Mouse (Mus musculus): ENCODE measurements around the gene Kap.
"Not testable (repeated sequence)": the region's sequence is repeated elsewhere in the genome, so short reads cannot be mapped to it uniquely, and the experiment has no call there.

Gene Kap

GRCm38 (mm10) chr6:133853526-133853925, at the start of gene Kap:
Kap (minus strand) TSS chr6:133853762.
- DNase-seq: no peak

GRCm38 (mm10) chr6:133885871-133886415, 32.4 kb upstream of the Kap start:
- DNase-seq: no peak

- no peak for DNase-seq
Measured at GRCm38 (mm10) chr6:133883446-133883985, 30.0 kb upstream of the Kap start.

- no peak for DNase-seq
Measured at GRCm38 (mm10) chr6:133875906-133876462, 22.4 kb upstream of the Kap start.

GRCm38 (mm10) chr6:133872667-133873066, 19.1 kb upstream of the Kap start:
- DNase-seq: no peak

GRCm38 (mm10) chr6:133871131-133871530, 17.6 kb upstream of the Kap start:
- no peak for DNase-seq

GRCm38 (mm10) chr6:133868381-133868780, 14.8 kb upstream of the Kap start:
- no peak for DNase-seq

- no peak for DNase-seq
Measured at GRCm38 (mm10) chr6:133855871-133856270, 2.3 kb upstream of the Kap start.

GRCm38 (mm10) chr6:133849359-133849758, 4.2 kb downstream of the Kap start:
- DNase-seq: no peak

- not testable (repeated sequence) for DNase-seq
Measured at GRCm38 (mm10) chr6:133848861-133849260, 4.7 kb downstream of the Kap start.

- DNase-seq: not testable (repeated sequence)
Measured at GRCm38 (mm10) chr6:133838296-133838995, 15.1 kb downstream of the Kap start.

GRCm38 (mm10) chr6:133812342-133812741, 41.2 kb downstream of the Kap start:
- DNase-seq: no peak

Measured in liver (tissue).